Mouse (Mus musculus) cerebellum, adult 2 months (tissue): ENCODE data around the gene Mta3.

ENCODE experiments used
- CTCF ChIP-seq: fragments of 200-500 bp; IDR thresholded peaks from 2 replicates; pipeline ENCODE4 v1.5.1; 2011; ENCODE audit warnings: low read depth, mild to moderate bottlenecking, control low read depth, low read length, moderate library complexity, borderline replicate concordance; ENCODE audit not compliant: insufficient read depth
- POLR2A ChIP-seq: fragments of 200-500 bp; IDR thresholded peaks from 2 replicates; pipeline ENCODE4 v1.6.1; 2011; ENCODE audit warnings: low read length, control low read depth, borderline replicate concordance; ENCODE audit not compliant: insufficient read depth

- TF ChIP-seq CTCF (no peak), POLR2A (no peak)
These were observed 10.2 kb upstream of the Mta3 start for GRCm38 (mm10) chr17:83695785-83696184.
